Comparison of ENCODE assay signal across 8 mouse cellular contexts in genomic region chr3:88686734-88687611, GRCm38 (mm10). TPM values are rescaled to one million over a fixed set of nuclear protein-coding genes. Genes with fewer than 3 reads are reported as not detected.
DNase-seq lines count a peak whose midpoint lies in the region; ATAC-seq and TF ChIP-seq lines count a peak whose summit lies in the region.

No protein-coding gene starts in this region.

- no peak for TF ChIP-seq CTCF in bone marrow macrophage, adult 2 months (IDR thresholded peaks at IDR 0.05; ENCODE audit: low read depth, low read length)

- peak overlapping the region; percentile 96 for H3K4me2 ChIP-seq in kidney, embryonic 16.5 days (replicated peaks; ENCODE audit: low read depth, low read length)
- H3K4me2 ChIP-seq in hindbrain, embryonic 12.5 days (replicated peaks), result peak overlapping the region; percentile 77
- peak overlapping the region; percentile 66 for H3K4me2 ChIP-seq in midbrain, embryonic 14.5 days (ENCODE audit: low read length)

- no peak for ATAC-seq in kidney, embryonic 16.5 days (ENCODE audit: low FRiP score, low TSS enrichment)
- ATAC-seq in hindbrain, embryonic 12.5 days (ENCODE audit: low FRiP score), result no peak
- ATAC-seq in midbrain, embryonic 14.5 days (ENCODE audit: low FRiP score, low TSS enrichment), result no peak

- peak overlapping the region; percentile 98; the same call in 1 of the 2 replicates for H3K27ac ChIP-seq in kidney, embryonic 16.5 days (ENCODE audit: low read length)
- H3K27ac ChIP-seq in bone marrow macrophage, adult 2 months (ENCODE audit: insufficient read depth, low read depth, low read length), result no peak overlapping the region
- peak overlapping the region; percentile 97 for H3K27ac ChIP-seq in hindbrain, embryonic 12.5 days
- peak overlapping the region; percentile 97 for H3K27ac ChIP-seq in midbrain, embryonic 14.5 days (replicated peaks; ENCODE audit: low read depth, low read length)

- peak overlapping the region; percentile 98 for H3K4me3 ChIP-seq in kidney, embryonic 16.5 days (ENCODE audit: low read length)
- peak overlapping the region; percentile 89 for H3K4me3 ChIP-seq in bone marrow macrophage, adult 2 months (ENCODE audit: insufficient read depth, low read length)
- peak overlapping the region; percentile 97 for H3K4me3 ChIP-seq in hindbrain, embryonic 12.5 days
- peak overlapping the region; percentile 95 for H3K4me3 ChIP-seq in midbrain, embryonic 14.5 days (replicated peaks; ENCODE audit: low read depth, low read length)

- TF ChIP-seq POLR2A in bone marrow macrophage, adult 2 months (IDR thresholded peaks at IDR 0.05; ENCODE audit: borderline replicate concordance, low read depth, low read length), result no peak

- peaks cover 10% of the 10 kb centered on the region for H3K4me1 ChIP-seq in kidney, embryonic 16.5 days (ENCODE audit: insufficient read depth, low read length)
- H3K4me1 ChIP-seq in bone marrow macrophage, adult 2 months (ENCODE audit: control insufficient read depth, insufficient read depth, low read length), result peaks cover 9% of the 10 kb centered on the region
- H3K4me1 ChIP-seq in hindbrain, embryonic 12.5 days, result peaks cover 21% of the 10 kb centered on the region
- peaks cover 17% of the 10 kb centered on the region for H3K4me1 ChIP-seq in midbrain, embryonic 14.5 days (ENCODE audit: control insufficient read depth, insufficient read depth, low read length)

- no peak for DNase-seq in kidney, postnatal 36 days
- DNase-seq in midbrain, embryonic 14.5 days, result no peak
- no peak for DNase-seq in thymus, adult 18-20 months
- DNase-seq in ovary, postnatal 14 days (ENCODE audit: low spot score), result no peak
- DNase-seq in embryo, embryonic 10.5 days (ENCODE audit: low spot score), result no peak

- H3K9ac ChIP-seq in kidney, embryonic 16.5 days (replicated peaks; ENCODE audit: low read length), result peak overlapping the region; percentile 98
- H3K9ac ChIP-seq in hindbrain, embryonic 12.5 days, result peak overlapping the region; percentile 98
- H3K9ac ChIP-seq in midbrain, embryonic 14.5 days (replicated peaks; ENCODE audit: low read length), result peak overlapping the region; percentile 94

- H3K27me3 ChIP-seq in kidney, embryonic 16.5 days (ENCODE audit: insufficient read depth, low read length), result no peaks in the 10 kb centered on the region
- no peaks in the 10 kb centered on the region for H3K27me3 ChIP-seq in hindbrain, embryonic 12.5 days
- H3K27me3 ChIP-seq in midbrain, embryonic 14.5 days (ENCODE audit: control insufficient read depth, insufficient read depth, low read length), result no peaks in the 10 kb centered on the region

- H3K9me3 ChIP-seq in kidney, embryonic 16.5 days (ENCODE audit: low read length), result no peaks in the 10 kb centered on the region
- H3K9me3 ChIP-seq in hindbrain, embryonic 12.5 days (replicated peaks), result no peaks in the 10 kb centered on the region
- H3K9me3 ChIP-seq in midbrain, embryonic 14.5 days (ENCODE audit: control insufficient read depth, low read length), result no peaks in the 10 kb centered on the region

- 29% methylated on average over 13 of the region's 13 CpGs for WGBS in kidney, embryonic 16.5 days
- WGBS in hindbrain, embryonic 12.5 days, result 55% methylated on average over 13 of the region's 13 CpGs
- 61% methylated on average over 13 of the region's 13 CpGs for WGBS in midbrain, embryonic 14.5 days

- H3K36me3 ChIP-seq in kidney, embryonic 16.5 days (ENCODE audit: insufficient read depth, low read length), result peaks cover 41% of the 10 kb centered on the region
- peaks cover 35% of the 10 kb centered on the region for H3K36me3 ChIP-seq in hindbrain, embryonic 12.5 days
- H3K36me3 ChIP-seq in midbrain, embryonic 14.5 days (ENCODE audit: control insufficient read depth, insufficient read depth, low read length), result peaks cover 42% of the 10 kb centered on the region

RNA-seq across cellular contexts. Expression of gene Khdc4, which starts 1.4 kb away (rescaled TPM):
- 92.2 and 97.3 TPM in 2 replicates for polyA plus RNA-seq in kidney, embryonic 16.5 days (2015; fragmentation: Nextera tagmentation; extraction: Ambion mirVana)
- 40.7 and 48.4 TPM in 2 replicates for polyA plus RNA-seq in bone marrow macrophage, adult 2 months (2012; ENCODE audit: insufficient read depth, insufficient read length, missing spikeins)
- polyA plus RNA-seq in hindbrain, embryonic 12.5 days (2016; fragmentation: Nextera tagmentation; extraction: Ambion mirVana), result 117 and 119 TPM in 2 replicates
- 68.2 and 91.0 TPM in 2 replicates for polyA plus RNA-seq in midbrain, embryonic 14.5 days (2014; fragmentation: Nextera tagmentation; extraction: Ambion mirVana)

RNA-seq across cellular contexts. Expression of gene Rit1, which starts 29.7 kb away (rescaled TPM):
- 59.5 and 59.6 TPM in 2 replicates for polyA plus RNA-seq in kidney, embryonic 16.5 days (2015; fragmentation: Nextera tagmentation; extraction: Ambion mirVana)
- polyA plus RNA-seq in bone marrow macrophage, adult 2 months (2012; ENCODE audit: insufficient read depth, insufficient read length, missing spikeins), result 100 and 110 TPM in 2 replicates
- 43.6 and 47.1 TPM in 2 replicates for polyA plus RNA-seq in hindbrain, embryonic 12.5 days (2016; fragmentation: Nextera tagmentation; extraction: Ambion mirVana)
- 56.5 and 57.4 TPM in 2 replicates for polyA plus RNA-seq in midbrain, embryonic 14.5 days (2014; fragmentation: Nextera tagmentation; extraction: Ambion mirVana)

RNA-seq across cellular contexts. Expression of gene Rxfp4, which starts 34.0 kb away (rescaled TPM):
- not detected in 2 replicates for polyA plus RNA-seq in kidney, embryonic 16.5 days (2015; fragmentation: Nextera tagmentation; extraction: Ambion mirVana)
- polyA plus RNA-seq in bone marrow macrophage, adult 2 months (2012; ENCODE audit: insufficient read depth, insufficient read length, missing spikeins), result not detected in 2 replicates
- polyA plus RNA-seq in hindbrain, embryonic 12.5 days (2016; fragmentation: Nextera tagmentation; extraction: Ambion mirVana), result not detected in 2 replicates
- polyA plus RNA-seq in midbrain, embryonic 14.5 days (2014; fragmentation: Nextera tagmentation; extraction: Ambion mirVana), result not detected in 2 replicates
